Mouse (Mus musculus) olfactory bulb, adult 2 months (tissue): Measurements from ENCODE around the gene Cradd.

ENCODE experiments used
- CTCF ChIP-seq: fragments of 200-500 bp; IDR thresholded peaks from 2 replicates; pipeline ENCODE4 v1.5.1; 2012; ENCODE audit warnings: low read depth, mild to moderate bottlenecking, low read length, moderate library complexity; ENCODE audit not compliant: insufficient read depth
- POLR2A ChIP-seq: fragments of 200-500 bp; IDR thresholded peaks from 2 replicates; pipeline ENCODE4 v1.6.1; 2012; ENCODE audit warnings: mild to moderate bottlenecking, low read depth, low read length, moderate library complexity; ENCODE audit not compliant: insufficient read depth

GRCm38 (mm10) chr10:95314019-95314418, 9.9 kb downstream of the Cradd start:
- TF ChIP-seq POLR2A, result no peak
- no peak for TF ChIP-seq CTCF
